Mouse (Mus musculus) T-helper 17 cell (primary cell): ENCODE data around the gene Comt.

Experiments
- in situ Hi-C, 2 experiments: fragments of 300-600 bp; cut with MboI, MseI; formaldehyde crosslinking; loops; 1 replicate in 1 of 2; 2 replicates in 1 of 2; pipeline ENCODE4 v1.15.1; 2025; ENCODE audit warnings: high pct_unique_total_duplicates in 2 of 2

Comt gene

DNA sequence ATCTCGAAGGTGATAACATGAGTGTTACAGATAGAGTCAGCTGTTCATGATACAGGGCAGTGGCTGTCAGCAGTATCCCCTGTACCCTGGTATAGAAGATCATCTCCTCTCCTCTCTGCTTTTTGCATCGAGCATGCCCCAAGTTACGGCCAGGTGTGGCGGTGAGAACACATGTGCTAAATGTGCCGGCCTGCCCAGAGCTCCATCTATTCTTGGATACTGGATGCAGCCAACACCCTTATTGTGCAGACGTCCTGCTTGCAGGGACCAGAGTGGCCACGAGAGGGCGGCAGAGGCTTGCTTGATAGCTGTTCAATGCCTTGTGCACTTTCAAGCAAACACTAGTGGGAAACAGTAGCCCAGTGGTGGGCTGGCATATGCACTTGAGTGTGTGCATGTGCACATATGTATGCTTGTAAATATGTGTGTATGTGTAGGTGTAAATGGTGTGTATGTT, 16.8 kb upstream of the Comt start:
- in situ Hi-C loops, result loop anchor here in 1 of 2 experiments (5.0 kb wide), 1 partner anchor 179 kb away; the partner anchor contains the start of gene Gp1bb

GRCm38 (mm10) chr16:18436128-18436527, 9.5 kb upstream of the Comt start:
- in situ Hi-C loops, result no loop called here

GRCm38 (mm10) chr16:18433341-18433920, 6.8 kb upstream of the Comt start:
- in situ Hi-C loops, result no loop called here

DNA sequence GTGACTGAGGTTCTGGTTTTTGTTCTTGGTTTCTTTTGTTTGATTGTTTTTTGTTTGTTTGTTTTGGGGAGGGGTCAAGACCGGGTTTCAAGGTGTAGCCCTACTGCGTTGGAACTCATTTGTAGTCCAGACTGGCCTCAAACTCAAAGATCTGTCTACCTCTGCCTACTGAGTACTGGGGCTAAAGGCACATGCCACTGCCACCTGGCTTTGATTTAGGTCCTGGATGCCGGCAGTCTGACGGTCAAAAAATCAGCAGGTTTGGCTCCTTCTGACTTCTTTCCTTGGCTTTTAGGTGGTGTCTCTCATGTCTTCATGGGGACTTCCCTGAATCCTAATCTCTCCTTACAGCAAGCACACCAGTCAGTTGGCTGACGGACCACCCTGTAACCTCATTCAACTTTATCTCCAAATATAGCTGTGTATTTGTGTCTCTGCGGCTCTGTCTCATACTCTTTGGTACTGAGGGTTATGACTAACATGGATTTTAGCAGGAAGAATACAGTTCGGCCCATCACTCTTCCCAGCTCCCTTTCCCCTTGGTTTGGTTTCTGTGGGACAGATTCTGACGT, 4.1 kb upstream of the Comt start:
- in situ Hi-C loops, result no loop called here

GRCm38 (mm10) chr16:18429641-18430040, 3.0 kb upstream of the Comt start:
- in situ Hi-C loops, result loop anchor here in 1 of 2 experiments (5.0 kb wide), 1 partner anchor 92 kb away; no protein-coding TSS in a partner anchor

- in situ Hi-C loops, result loop anchor here in 1 of 2 experiments (5.0 kb wide), 1 partner anchor 91 kb away; no protein-coding TSS in a partner anchor
These were observed 1.9 kb upstream of the Comt start for GRCm38 (mm10) chr16:18428516-18429042.

DNA sequence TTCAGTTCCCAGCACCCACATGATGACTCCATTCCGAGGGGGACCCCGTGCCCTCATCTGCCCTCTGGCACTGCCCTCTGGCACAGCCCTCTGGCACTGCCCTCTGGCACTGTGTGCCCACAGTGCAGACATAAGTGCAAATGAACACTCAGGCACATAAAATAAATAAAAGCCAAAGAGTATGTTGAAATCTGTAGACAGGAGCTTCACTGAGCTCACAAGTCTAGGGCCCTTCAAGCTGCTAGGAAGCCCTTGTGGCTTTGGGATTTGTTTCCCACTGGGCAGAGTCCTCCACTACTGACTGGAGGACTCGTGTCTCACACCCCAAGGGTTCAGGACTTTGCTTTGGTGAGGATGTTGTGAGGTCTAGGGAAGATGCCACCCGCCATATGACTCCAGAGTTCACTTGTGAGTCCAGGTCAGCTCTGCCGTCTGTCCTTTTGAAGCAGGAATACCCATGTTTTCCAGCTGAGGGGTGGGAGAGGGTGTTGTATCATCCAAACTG, 1.4 kb upstream of the Comt start:
- in situ Hi-C loops, result loop anchor here in 1 of 2 experiments (5.0 kb wide), 1 partner anchor 91 kb away; no protein-coding TSS in a partner anchor

- in situ Hi-C loops, result loop anchor here in 1 of 2 experiments (5.0 kb wide), 1 partner anchor 89 kb away; no protein-coding TSS in a partner anchor
These were observed 349 bp downstream of the Comt start, which contains the start of gene Txnrd2 for GRCm38 (mm10) chr16:18426215-18426791. Txnrd2 (plus strand) TSS chr16:18426384.

- in situ Hi-C loops, result loop anchor here in 1 of 2 experiments (5.0 kb wide), 1 partner anchor 88 kb away; no protein-coding TSS in a partner anchor
These were observed 1.0 kb downstream of the Comt start for GRCm38 (mm10) chr16:18425475-18426214.

GRCm38 (mm10) chr16:18424364-18425045, 2.1 kb downstream of the Comt start:
- in situ Hi-C loops, result loop anchor here (5.0 to 25.0 kb wide), 2 partner anchors 87 to 1563 kb away; partner anchors contain the start of gene Klhl6 (in 1 of the 2)

DNA sequence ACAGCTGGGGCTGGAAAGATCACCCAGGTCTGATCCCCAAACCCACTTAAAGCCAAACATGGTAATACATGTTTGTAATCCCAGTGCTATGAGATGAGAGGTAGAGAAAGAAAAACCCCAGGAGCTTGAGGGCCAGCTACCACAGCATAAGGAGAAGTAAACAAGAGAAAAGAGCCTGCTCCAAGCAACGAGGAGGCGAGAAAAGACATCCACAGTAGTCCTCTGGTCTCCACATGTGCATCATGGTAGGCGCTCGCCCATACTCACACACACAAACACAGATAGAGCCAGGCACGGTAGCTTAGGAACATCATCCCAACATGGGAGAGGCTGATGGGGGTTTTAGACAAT, 2.8 kb downstream of the Comt start:
- in situ Hi-C loops, result loop anchor here in 1 of 2 experiments (25.0 kb wide), 1 partner anchor 1563 kb away; the partner anchor contains the start of gene Klhl6

GRCm38 (mm10) chr16:18423203-18423914, 3.3 kb downstream of the Comt start:
- in situ Hi-C loops, result loop anchor here in 1 of 2 experiments (25.0 kb wide), 1 partner anchor 1564 kb away; the partner anchor contains the start of gene Klhl6

- in situ Hi-C loops, result loop anchor here in 1 of 2 experiments (25.0 kb wide), 1 partner anchor 1567 kb away; the partner anchor contains the start of gene Klhl6
These were observed 6.1 kb downstream of the Comt start for GRCm38 (mm10) chr16:18420571-18420970.

DNA sequence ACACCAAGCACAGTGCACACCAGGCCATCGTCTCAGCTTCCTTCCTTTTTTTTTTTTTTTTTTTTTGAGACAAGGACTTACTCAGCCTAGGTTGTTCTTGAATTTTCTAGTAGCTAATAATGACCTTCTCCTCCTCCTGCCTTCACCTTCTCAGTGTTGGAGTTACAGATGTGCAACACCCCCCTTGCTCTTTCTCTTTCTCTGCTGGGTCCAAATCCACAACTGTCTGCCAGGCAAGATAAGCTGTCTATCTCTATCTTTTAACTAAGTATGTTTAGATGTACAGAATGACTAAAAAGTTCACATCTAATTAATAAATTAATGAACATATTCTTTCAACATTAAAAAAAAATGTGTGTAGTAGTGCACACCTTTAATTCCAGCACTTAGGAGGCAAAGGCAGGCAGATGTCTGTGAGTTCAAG, 7.0 kb downstream of the Comt start:
- in situ Hi-C loops, result loop anchor here in 1 of 2 experiments (25.0 kb wide), 1 partner anchor 1568 kb away; the partner anchor contains the start of gene Klhl6

- in situ Hi-C loops, result loop anchor here in 1 of 2 experiments (25.0 kb wide), 1 partner anchor 1568 kb away; the partner anchor contains the start of gene Klhl6
These were observed 7.7 kb downstream of the Comt start for GRCm38 (mm10) chr16:18418756-18419602.

GRCm38 (mm10) chr16:18417491-18417890, 9.2 kb downstream of the Comt start:
- in situ Hi-C loops, result loop anchor here in 1 of 2 experiments (25.0 kb wide), 1 partner anchor 1570 kb away; the partner anchor contains the start of gene Klhl6

DNA sequence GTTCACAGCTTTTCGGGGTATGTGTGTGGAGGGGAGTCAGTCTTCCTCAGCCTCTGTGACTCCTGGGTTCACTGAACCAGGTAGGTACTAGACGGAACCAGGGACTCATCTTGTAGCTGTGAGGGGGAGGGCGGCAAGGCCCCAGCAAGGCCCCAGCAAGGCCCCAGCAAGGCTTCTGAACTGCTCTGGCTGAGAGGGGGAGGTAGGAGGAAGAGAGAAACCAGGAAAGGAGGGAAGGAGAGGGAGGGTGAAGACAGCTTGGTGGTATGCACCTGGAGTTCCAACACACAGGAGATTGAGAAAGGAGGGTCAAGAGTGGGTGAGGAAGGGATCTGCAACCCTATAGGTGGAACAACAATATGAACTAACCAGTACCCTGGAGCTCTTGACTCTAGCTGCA, 9.8 kb downstream of the Comt start:
- in situ Hi-C loops, result loop anchor here in 1 of 2 experiments (25.0 kb wide), 1 partner anchor 1570 kb away; the partner anchor contains the start of gene Klhl6

GRCm38 (mm10) chr16:18416094-18416761, 10.4 kb downstream of the Comt start:
- in situ Hi-C loops, result loop anchor here in 1 of 2 experiments (25.0 kb wide), 1 partner anchor 1571 kb away; the partner anchor contains the start of gene Klhl6
